Mouse (Mus musculus): ENCODE data around the gene Tjp2.

- TF ChIP-seq GATA1 (IDR thresholded peaks at IDR 0.05; ENCODE audit: low read length) (no peak), TAL1 (IDR thresholded peaks at IDR 0.05; ENCODE audit: low read length) (no peak)
These were observed 161.2 kb downstream of the Tjp2 start for GRCm38 (mm10) chr19:24063585-24063984.
